Comparison of ENCODE assay signal across 8 mouse cellular contexts in genomic region chr11:83440081-83441064, GRCm38 (mm10). TPM values are rescaled to one million over a fixed set of nuclear protein-coding genes. Genes with fewer than 3 reads are reported as not detected.
DNase-seq lines count a peak whose midpoint lies in the region; ATAC-seq and TF ChIP-seq lines count a peak whose summit lies in the region.

No protein-coding gene starts in this region.

- H3K9me3 ChIP-seq in embryonic facial prominence, embryonic 13.5 days, result no peaks in the 10 kb centered on the region
- H3K9me3 ChIP-seq in limb, embryonic 12.5 days, result no peaks in the 10 kb centered on the region
- no peaks in the 10 kb centered on the region for H3K9me3 ChIP-seq in midbrain, embryonic 14.5 days (ENCODE audit: control insufficient read depth, low read length)

- H3K4me2 ChIP-seq in embryonic facial prominence, embryonic 13.5 days, result peak overlapping the region; percentile 85
- H3K4me2 ChIP-seq in limb, embryonic 12.5 days, result peak overlapping the region; percentile 88
- H3K4me2 ChIP-seq in midbrain, embryonic 14.5 days (ENCODE audit: low read length), result peak overlapping the region; percentile 78

- peak overlapping the region; percentile 63 for H3K4me3 ChIP-seq in embryonic facial prominence, embryonic 13.5 days
- peak overlapping the region; percentile 71 for H3K4me3 ChIP-seq in heart, adult 2 months
- peak overlapping the region; percentile 61 for H3K4me3 ChIP-seq in kidney, adult 2 months (ENCODE audit: insufficient read depth, low read depth, low read length)
- peak overlapping the region; percentile 57 for H3K4me3 ChIP-seq in limb, embryonic 12.5 days (replicated peaks)
- peak overlapping the region; percentile 59 for H3K4me3 ChIP-seq in midbrain, embryonic 14.5 days (replicated peaks; ENCODE audit: low read depth, low read length)

- H3K4me1 ChIP-seq in embryonic facial prominence, embryonic 13.5 days, result peaks cover 14% of the 10 kb centered on the region
- H3K4me1 ChIP-seq in heart, adult 2 months (ENCODE audit: control insufficient read depth, insufficient read depth, low read length), result peaks cover 10% of the 10 kb centered on the region
- H3K4me1 ChIP-seq in kidney, adult 2 months (ENCODE audit: control insufficient read depth, insufficient read depth, low read length), result no peaks in the 10 kb centered on the region
- peaks cover 16% of the 10 kb centered on the region for H3K4me1 ChIP-seq in limb, embryonic 12.5 days (replicated peaks)
- H3K4me1 ChIP-seq in midbrain, embryonic 14.5 days (ENCODE audit: control insufficient read depth, insufficient read depth, low read length), result no peaks in the 10 kb centered on the region

- no peak for TF ChIP-seq POLR2A in heart, adult 2 months (IDR thresholded peaks at IDR 0.05; ENCODE audit: insufficient read depth, low read depth, low read length)
- no peak for TF ChIP-seq POLR2A in kidney, adult 2 months (IDR thresholded peaks at IDR 0.05; ENCODE audit: low read depth, low read length)

- no peaks in the 10 kb centered on the region for H3K79me2 ChIP-seq in heart, adult 2 months (replicated peaks; ENCODE audit: control insufficient read depth, insufficient read depth, low read length)

- under 1% methylated on average over 64 of the region's 75 CpGs for WGBS in embryonic facial prominence, embryonic 13.5 days
- under 1% methylated on average over 66 of the region's 75 CpGs for WGBS in heart, adult 2 months
- WGBS in kidney, adult 2 months, result under 1% methylated on average over 73 of the region's 75 CpGs
- WGBS in limb, embryonic 12.5 days, result under 1% methylated on average over 69 of the region's 75 CpGs
- under 1% methylated on average over 66 of the region's 75 CpGs for WGBS in midbrain, embryonic 14.5 days

- no peaks in the 10 kb centered on the region for H3K36me3 ChIP-seq in embryonic facial prominence, embryonic 13.5 days
- no peaks in the 10 kb centered on the region for H3K36me3 ChIP-seq in heart, adult 2 months (ENCODE audit: control insufficient read depth, insufficient read depth, low read length)
- no peaks in the 10 kb centered on the region for H3K36me3 ChIP-seq in kidney, adult 2 months (ENCODE audit: control insufficient read depth, insufficient read depth, low read length)
- H3K36me3 ChIP-seq in limb, embryonic 12.5 days, result no peaks in the 10 kb centered on the region
- H3K36me3 ChIP-seq in midbrain, embryonic 14.5 days (ENCODE audit: control insufficient read depth, insufficient read depth, low read length), result no peaks in the 10 kb centered on the region

- intact Hi-C loops in heart, adult 2 months (cut with DNase I), result loop anchor here (1.0 to 5.0 kb wide), 3 partner anchors 27 to 312 kb away; partner anchors contain the start of gene Heatr6

- DNase-seq in A20 (ENCODE audit: low read depth, low spot score), result peak; percentile 97
- peak; percentile 57 to 71 for DNase-seq in adrenal gland, postnatal 4 days (ENCODE audit: low spot score in 2 of 2)
- peak; percentile 89 to 91 for DNase-seq in heart, adult 2 months
- DNase-seq in kidney, adult 2 months, result peak; percentile 90
- peak; percentile 98 for DNase-seq in midbrain, embryonic 14.5 days
- peak; percentile 81 for DNase-seq in spleen, adult 12 weeks (ENCODE audit: low spot score)

- peak overlapping the region; percentile 71 for H3K9ac ChIP-seq in embryonic facial prominence, embryonic 13.5 days
- H3K9ac ChIP-seq in heart, adult 2 months (ENCODE audit: low read depth, low read length), result peak overlapping the region; percentile 69
- peak overlapping the region; percentile 66 for H3K9ac ChIP-seq in limb, embryonic 12.5 days (replicated peaks)
- peak overlapping the region; percentile 57 for H3K9ac ChIP-seq in midbrain, embryonic 14.5 days (replicated peaks; ENCODE audit: low read length)

- peaks cover 54% of the 10 kb centered on the region for H3K27me3 ChIP-seq in embryonic facial prominence, embryonic 13.5 days
- no peaks in the 10 kb centered on the region; the same call in 1 of the 2 replicates for H3K27me3 ChIP-seq in heart, adult 2 months (ENCODE audit: control insufficient read depth, insufficient read depth, low read length)
- H3K27me3 ChIP-seq in kidney, adult 2 months (replicated peaks; ENCODE audit: control insufficient read depth, insufficient read depth, low read length), result no peaks in the 10 kb centered on the region
- peaks cover 68% of the 10 kb centered on the region for H3K27me3 ChIP-seq in limb, embryonic 12.5 days
- H3K27me3 ChIP-seq in midbrain, embryonic 14.5 days (ENCODE audit: control insufficient read depth, insufficient read depth, low read length), result peaks cover 43% of the 10 kb centered on the region

- TF ChIP-seq CTCF in heart, adult 2 months (IDR thresholded peaks at IDR 0.05), result peak; percentile 73
- peak; percentile 91 for TF ChIP-seq CTCF in kidney, adult 2 months (conservative IDR thresholded peaks at IDR 0.05; ENCODE audit: insufficient read depth, insufficient read length, low read depth, low read length)

- peak; percentile 64; the same call in 1 of the 2 replicates for TF ChIP-seq EP300 in heart, adult 2 months (IDR thresholded peaks at IDR 0.05; ENCODE audit: insufficient read depth, low read depth, low read length)

- peak; percentile 82 for ATAC-seq in embryonic facial prominence, embryonic 13.5 days (ENCODE audit: insufficient number of reproducible peaks, insufficient read depth, low FRiP score, low TSS enrichment, low read depth)
- ATAC-seq in limb, embryonic 12.5 days (ENCODE audit: insufficient number of reproducible peaks, insufficient read depth, low FRiP score, low TSS enrichment, low read depth), result peak; percentile 85
- ATAC-seq in midbrain, embryonic 14.5 days (ENCODE audit: low FRiP score, low TSS enrichment), result peak; percentile 90

- H3K27ac ChIP-seq in embryonic facial prominence, embryonic 13.5 days, result no peak overlapping the region
- H3K27ac ChIP-seq in heart, adult 2 months, result peak overlapping the region; percentile 57
- H3K27ac ChIP-seq in kidney, adult 2 months (ENCODE audit: insufficient read depth, low read depth, low read length), result no peak overlapping the region
- H3K27ac ChIP-seq in limb, embryonic 12.5 days, result no peak overlapping the region
- H3K27ac ChIP-seq in midbrain, embryonic 14.5 days (replicated peaks; ENCODE audit: low read depth, low read length), result no peak overlapping the region

RNA-seq across cellular contexts. Expression of gene 1700020L24Rik, which starts 2.9 kb away (rescaled TPM):
- under 1 TPM; 0.48 to 0.56 TPM for total RNA-seq in adrenal gland, postnatal 4 days (2021)
- 0.32 and 0.76 TPM in 2 replicates for polyA plus RNA-seq in embryonic facial prominence, embryonic 13.5 days (2015; fragmentation: Nextera tagmentation; extraction: Ambion mirVana)
- total RNA-seq in heart, adult 2 months (2021), result not detected
- 0.27 TPM in 1 of 2 replicates, not detected in the other for polyA plus RNA-seq in heart, adult 2 months (2012; rRNA removed)
- 0.11 and 0.14 TPM in 2 replicates for polyA plus RNA-seq in kidney, adult 2 months (2012; rRNA removed)
- polyA plus RNA-seq in limb, embryonic 12.5 days (2016; fragmentation: Nextera tagmentation; extraction: Ambion mirVana), result 0.44 TPM in 1 of 2 replicates, not detected in the other
- polyA plus RNA-seq in midbrain, embryonic 14.5 days (2014; fragmentation: Nextera tagmentation; extraction: Ambion mirVana), result 0.69 and 1.2 TPM in 2 replicates

RNA-seq across cellular contexts. Expression of gene Gas2l2, which starts 11.1 kb away (rescaled TPM):
- under 1 TPM in 1 of 2 experiments, not detected in 1; 0.11 TPM for total RNA-seq in adrenal gland, postnatal 4 days (2021)
- polyA plus RNA-seq in embryonic facial prominence, embryonic 13.5 days (2015; fragmentation: Nextera tagmentation; extraction: Ambion mirVana), result 0.07 TPM in 1 of 2 replicates, not detected in the other
- not detected for total RNA-seq in heart, adult 2 months (2021)
- 0.10 TPM in 1 of 2 replicates, not detected in the other for polyA plus RNA-seq in heart, adult 2 months (2012; rRNA removed)
- polyA plus RNA-seq in kidney, adult 2 months (2012; rRNA removed), result not detected in 2 replicates
- not detected in 2 replicates for polyA plus RNA-seq in limb, embryonic 12.5 days (2016; fragmentation: Nextera tagmentation; extraction: Ambion mirVana)
- polyA plus RNA-seq in midbrain, embryonic 14.5 days (2014; fragmentation: Nextera tagmentation; extraction: Ambion mirVana), result 0.11 and 0.18 TPM in 2 replicates

RNA-seq across cellular contexts. Expression of gene Mmp28, which starts 22.5 kb away (rescaled TPM):
- 10 to 100 TPM; 17.5 to 18.8 TPM for total RNA-seq in adrenal gland, postnatal 4 days (2021)
- 2.6 and 2.9 TPM in 2 replicates for polyA plus RNA-seq in embryonic facial prominence, embryonic 13.5 days (2015; fragmentation: Nextera tagmentation; extraction: Ambion mirVana)
- 1 to 10 TPM; 4.7 to 4.9 TPM for total RNA-seq in heart, adult 2 months (2021)
- 3.3 and 4.4 TPM in 2 replicates for polyA plus RNA-seq in heart, adult 2 months (2012; rRNA removed)
- 4.3 TPM in 2 replicates for polyA plus RNA-seq in kidney, adult 2 months (2012; rRNA removed)
- polyA plus RNA-seq in limb, embryonic 12.5 days (2016; fragmentation: Nextera tagmentation; extraction: Ambion mirVana), result 4.2 and 4.5 TPM in 2 replicates
- polyA plus RNA-seq in midbrain, embryonic 14.5 days (2014; fragmentation: Nextera tagmentation; extraction: Ambion mirVana), result 1.6 and 2.7 TPM in 2 replicates

RNA-seq across cellular contexts. Expression of gene Rasl10b, which starts 31.4 kb away (rescaled TPM):
- 10 to 100 TPM; 10.8 to 11.4 TPM for total RNA-seq in adrenal gland, postnatal 4 days (2021)
- 3.5 and 3.9 TPM in 2 replicates for polyA plus RNA-seq in embryonic facial prominence, embryonic 13.5 days (2015; fragmentation: Nextera tagmentation; extraction: Ambion mirVana)
- 10 to 100 TPM; 61.9 to 77.8 TPM for total RNA-seq in heart, adult 2 months (2021)
- 70.8 and 71.6 TPM in 2 replicates for polyA plus RNA-seq in heart, adult 2 months (2012; rRNA removed)
- 1.4 and 1.8 TPM in 2 replicates for polyA plus RNA-seq in kidney, adult 2 months (2012; rRNA removed)
- 3.4 and 3.6 TPM in 2 replicates for polyA plus RNA-seq in limb, embryonic 12.5 days (2016; fragmentation: Nextera tagmentation; extraction: Ambion mirVana)
- polyA plus RNA-seq in midbrain, embryonic 14.5 days (2014; fragmentation: Nextera tagmentation; extraction: Ambion mirVana), result 18.3 and 37.9 TPM in 2 replicates

RNA-seq across cellular contexts. Expression of gene Taf15, which starts 32.5 kb away (rescaled TPM):
- total RNA-seq in adrenal gland, postnatal 4 days (2021), result 10 to 100 TPM; 75.9 to 78.3 TPM
- 17.9 and 21.9 TPM in 2 replicates for polyA plus RNA-seq in embryonic facial prominence, embryonic 13.5 days (2015; fragmentation: Nextera tagmentation; extraction: Ambion mirVana)
- total RNA-seq in heart, adult 2 months (2021), result 10 to 100 TPM; 34.2 to 39.6 TPM
- 9.1 and 15.2 TPM in 2 replicates for polyA plus RNA-seq in heart, adult 2 months (2012; rRNA removed)
- polyA plus RNA-seq in kidney, adult 2 months (2012; rRNA removed), result 7.2 and 13.8 TPM in 2 replicates
- 12.0 and 18.6 TPM in 2 replicates for polyA plus RNA-seq in limb, embryonic 12.5 days (2016; fragmentation: Nextera tagmentation; extraction: Ambion mirVana)
- 13.7 and 17.0 TPM in 2 replicates for polyA plus RNA-seq in midbrain, embryonic 14.5 days (2014; fragmentation: Nextera tagmentation; extraction: Ambion mirVana)
